Mouse (Mus musculus): ENCODE results near the gene Actr1b.
A peak's percentile ranks its signal among the peaks of the same experiment; 100 is the strongest.
"Not testable (repeated sequence)": the region's sequence is repeated elsewhere in the genome, so short reads cannot be mapped to it uniquely, and the experiment has no call there.

The Actr1b gene

GRCm38 (mm10) chr1:36697030-36697429 is 17.2 kb downstream of the Actr1b start:
- DNase-seq = no peak

GRCm38 (mm10) chr1:36696411-36696810 is 17.8 kb downstream of the Actr1b start:
- no peak for DNase-seq

- DNase-seq = no peak
Observed at GRCm38 (mm10) chr1:36694871-36695270, 19.4 kb downstream of the Actr1b start.

GRCm38 (mm10) chr1:36691271-36692155 is 22.7 kb downstream of the Actr1b start, which contains the start of gene Cox5b:
Gene Cox5b, plus strand, starts transcription at chr1:36691449.
- peak; percentile 99 for DNase-seq

GRCm38 (mm10) chr1:36690671-36691235 is 23.5 kb downstream of the Actr1b start:
- DNase-seq = no peak

GRCm38 (mm10) chr1:36683810-36684467 is 30.3 kb downstream of the Actr1b start:
- DNase-seq = peak; percentile 88 to 89

- DNase-seq = no peak
Observed at GRCm38 (mm10) chr1:36682620-36683355, 31.4 kb downstream of the Actr1b start, which contains the start of gene Fam178b. Gene Fam178b, minus strand, starts transcription at chr1:36683183.

GRCm38 (mm10) chr1:36680893-36681292 is 33.3 kb downstream of the Actr1b start:
- DNase-seq = no peak

- no peak for DNase-seq
Observed at GRCm38 (mm10) chr1:36674936-36675335, 39.3 kb downstream of the Actr1b start.

- DNase-seq = no peak
Observed at GRCm38 (mm10) chr1:36672648-36673350, 41.4 kb downstream of the Actr1b start.

- DNase-seq = no peak
Observed at GRCm38 (mm10) chr1:36671260-36671659, 43.0 kb downstream of the Actr1b start.

GRCm38 (mm10) chr1:36670256-36670655 is 44.0 kb downstream of the Actr1b start:
- DNase-seq = no peak

- not testable (repeated sequence) for DNase-seq
Observed at GRCm38 (mm10) chr1:36668007-36668406, 46.2 kb downstream of the Actr1b start.

GRCm38 (mm10) chr1:36665934-36666333 is 48.3 kb downstream of the Actr1b start:
- no peak for DNase-seq

GRCm38 (mm10) chr1:36665165-36665723 is 49.0 kb downstream of the Actr1b start:
- peak; percentile 18 to 40 for DNase-seq

- DNase-seq = peak in 1 of 2 experiments; percentile 37
Observed at GRCm38 (mm10) chr1:36664457-36664856, 49.8 kb downstream of the Actr1b start.

GRCm38 (mm10) chr1:36658621-36659399 is 55.4 kb downstream of the Actr1b start:
- DNase-seq = no peak

- DNase-seq = no peak
Observed at GRCm38 (mm10) chr1:36657658-36658415, 56.4 kb downstream of the Actr1b start.

- DNase-seq = no peak
Observed at GRCm38 (mm10) chr1:36656233-36656632, 58.0 kb downstream of the Actr1b start.

- no peak for DNase-seq
Observed at GRCm38 (mm10) chr1:36655039-36655438, 59.2 kb downstream of the Actr1b start.
